14 mouse cellular contexts compared by ENCODE assay signal in genomic region chr9:65041430-65041829, GRCm38 (mm10). TPM values are rescaled to one million over a fixed set of nuclear protein-coding genes. Genes with fewer than 3 reads are reported as not detected.
DNase-seq lines count a peak whose midpoint lies in the region; ATAC-seq and TF ChIP-seq lines count a peak whose summit lies in the region.
"Had no signal": no experiment of that assay in that cellular context is flagged by ENCODE, and none has a peak within 500 bp of the region (broad histone marks: within the 10 kb centered on the region; RNA-seq: fewer than 3 reads in every experiment).

No protein-coding gene starts in this region.

- 95% methylated on average over 5 of the region's 5 CpGs for WGBS in intestine, postnatal 0 days
- WGBS in intestine, embryonic 15.5 days = 94% methylated on average over 5 of the region's 5 CpGs

- no peaks in the 10 kb centered on the region for H3K4me1 ChIP-seq in intestine, postnatal 0 days (replicated peaks; ENCODE audit: control insufficient read depth, insufficient read depth, low read length)
- H3K4me1 ChIP-seq in intestine, embryonic 15.5 days (replicated peaks) = no peaks in the 10 kb centered on the region
- H3K4me1 ChIP-seq in E14TG2a.4 (replicated peaks; ENCODE audit: low read depth, low read length) = no peaks in the 10 kb centered on the region
- H3K4me1 ChIP-seq: hindbrain, embryonic 15.5 days; neural tube, embryonic 13.5 days had no signal

- H3K4me2 ChIP-seq in intestine, postnatal 0 days (replicated peaks; ENCODE audit: low read depth) = no peak overlapping the region
- no peak overlapping the region for H3K4me2 ChIP-seq in intestine, embryonic 15.5 days (replicated peaks)
- H3K4me2 ChIP-seq: hindbrain, embryonic 15.5 days; liver, embryonic 15.5 days; midbrain, embryonic 11.5 days; neural tube, embryonic 13.5 days had no signal

- no peak overlapping the region for H3K4me3 ChIP-seq in intestine, postnatal 0 days (ENCODE audit: low read depth, low read length)
- no peak overlapping the region for H3K4me3 ChIP-seq in intestine, embryonic 15.5 days (replicated peaks)
- no peak overlapping the region for H3K4me3 ChIP-seq in E14TG2a.4 (replicated peaks; ENCODE audit: low read length)
- H3K4me3 ChIP-seq: hindbrain, embryonic 15.5 days; liver, embryonic 15.5 days; neural tube, embryonic 13.5 days had no signal

- H3K27ac ChIP-seq in intestine, postnatal 0 days (ENCODE audit: low read depth, low read length) = no peak overlapping the region
- no peak overlapping the region for H3K27ac ChIP-seq in intestine, embryonic 15.5 days
- H3K27ac ChIP-seq: hindbrain, embryonic 15.5 days; liver, embryonic 15.5 days; neural tube, embryonic 13.5 days had no signal

- no peak overlapping the region for H3K9ac ChIP-seq in intestine, postnatal 0 days (ENCODE audit: low read depth, low read length)
- no peak overlapping the region for H3K9ac ChIP-seq in intestine, embryonic 15.5 days
- H3K9ac ChIP-seq: hindbrain, embryonic 15.5 days; liver, embryonic 15.5 days; neural tube, embryonic 13.5 days had no signal

- H3K9me3 ChIP-seq in intestine, postnatal 0 days (ENCODE audit: control insufficient read depth) = no peaks in the 10 kb centered on the region
- H3K9me3 ChIP-seq in intestine, embryonic 15.5 days = no peaks in the 10 kb centered on the region
- no peaks in the 10 kb centered on the region for H3K9me3 ChIP-seq in E14TG2a.4 (ENCODE audit: low read length)
- H3K9me3 ChIP-seq: hindbrain, embryonic 15.5 days; liver, embryonic 15.5 days; neural tube, embryonic 13.5 days had no signal

- no peak for ATAC-seq in intestine, postnatal 0 days
- no peak for ATAC-seq in intestine, embryonic 15.5 days
- 0 out of 2 replicates have a peak, but pooled peaks have one; percentile 64 for ATAC-seq in erythroblast, adult 5-6 weeks (replicated peaks; ENCODE audit: low FRiP score, poor library complexity, severe bottlenecking)
- ATAC-seq in inflammation-experienced regulatory T-cells, adult 6 months = no peak

- TF ChIP-seq CTCF in intestine, postnatal 0 days (IDR thresholded peaks at IDR 0.05; ENCODE audit: low read depth) = peak; percentile 56
- peak; percentile 89 for TF ChIP-seq CTCF in E14TG2a.4 (conservative IDR thresholded peaks at IDR 0.05; ENCODE audit: low read length)

- DNase-seq in A20 (ENCODE audit: low read depth, low spot score) = peak; percentile 45
- no peak for DNase-seq in c-Kit-positive CD71-positive TER-119-positive erythroid progenitor cells, embryonic 14.5 days (ENCODE audit: low spot score)
- DNase-seq: adrenal gland, adult 2 months; heart, adult 18-20 months; thymus, adult 18-20 months had no signal

- H3K27me3 ChIP-seq in intestine, postnatal 0 days (replicated peaks; ENCODE audit: control insufficient read depth, insufficient read depth, low read length) = no peaks in the 10 kb centered on the region
- no peaks in the 10 kb centered on the region for H3K27me3 ChIP-seq in intestine, embryonic 15.5 days (replicated peaks)
- H3K27me3 ChIP-seq in E14TG2a.4 (ENCODE audit: insufficient read depth, low read length) = no peaks in the 10 kb centered on the region
- H3K27me3 ChIP-seq: hindbrain, embryonic 15.5 days; liver, embryonic 15.5 days; neural tube, embryonic 13.5 days had no signal

- H3K36me3 ChIP-seq in intestine, postnatal 0 days (ENCODE audit: control insufficient read depth, insufficient read depth) = peaks cover 76% of the 10 kb centered on the region
- peaks cover 33% of the 10 kb centered on the region for H3K36me3 ChIP-seq in intestine, embryonic 15.5 days
- H3K36me3 ChIP-seq in E14TG2a.4 (ENCODE audit: insufficient read depth, low read length) = peaks cover 78% of the 10 kb centered on the region

RNA-seq across cellular contexts. Expression of gene Dpp8, which starts 9.2 kb away (rescaled TPM):
- 14.1 and 14.8 TPM in 2 replicates for polyA plus RNA-seq in intestine, postnatal 0 days (2015; fragmentation: Nextera tagmentation; extraction: Ambion mirVana)
- polyA plus RNA-seq in intestine, embryonic 15.5 days (2015; fragmentation: Nextera tagmentation; extraction: Ambion mirVana) = 33.1 TPM in 2 replicates
- total RNA-seq in erythroblast, adult 5-6 weeks (2015; ENCODE audit: low replicate concordance) = 32.0 and 46.1 TPM in 2 replicates
- total RNA-seq in erythroblast, adult 5-6 weeks (2017; ENCODE audit: low replicate concordance) = 62.7 and 69.0 TPM in 2 replicates
- polyA plus RNA-seq in inflammation-experienced regulatory T-cells, adult 6 months (2017; shearing (Covaris generic)) = 10 to 100 TPM; 18.2 to 26.5 (median 25.0) TPM

RNA-seq across cellular contexts. Expression of gene Hacd3, which starts 19.9 kb away (rescaled TPM):
- 43.9 and 46.8 TPM in 2 replicates for polyA plus RNA-seq in intestine, postnatal 0 days (2015; fragmentation: Nextera tagmentation; extraction: Ambion mirVana)
- 85.5 and 90.2 TPM in 2 replicates for polyA plus RNA-seq in intestine, embryonic 15.5 days (2015; fragmentation: Nextera tagmentation; extraction: Ambion mirVana)
- 6.1 and 18.3 TPM in 2 replicates for total RNA-seq in erythroblast, adult 5-6 weeks (2015; ENCODE audit: low replicate concordance)
- total RNA-seq in erythroblast, adult 5-6 weeks (2017; ENCODE audit: low replicate concordance) = 19.9 and 20.2 TPM in 2 replicates
- polyA plus RNA-seq in inflammation-experienced regulatory T-cells, adult 6 months (2017; shearing (Covaris generic)) = 100 to 1,000 TPM; 116 to 141 (median 139) TPM

RNA-seq across cellular contexts. Expression of gene Igdcc4, which starts 59.9 kb away (rescaled TPM):
- 4.1 and 4.5 TPM in 2 replicates for polyA plus RNA-seq in intestine, postnatal 0 days (2015; fragmentation: Nextera tagmentation; extraction: Ambion mirVana)
- polyA plus RNA-seq in intestine, embryonic 15.5 days (2015; fragmentation: Nextera tagmentation; extraction: Ambion mirVana) = 21.1 and 22.7 TPM in 2 replicates
- total RNA-seq in erythroblast, adult 5-6 weeks (2015; ENCODE audit: low replicate concordance) = not detected in 2 replicates
- total RNA-seq in erythroblast, adult 5-6 weeks (2017; ENCODE audit: low replicate concordance) = 0.56 TPM in 1 of 2 replicates, not detected in the other
- under 1 TPM in 2 of 3 experiments, not detected in 1; 0.24 to 0.28 TPM for polyA plus RNA-seq in inflammation-experienced regulatory T-cells, adult 6 months (2017; shearing (Covaris generic))
